Comparison of ENCODE assay signal across 9 mouse cellular contexts in the genomic region with DNA sequence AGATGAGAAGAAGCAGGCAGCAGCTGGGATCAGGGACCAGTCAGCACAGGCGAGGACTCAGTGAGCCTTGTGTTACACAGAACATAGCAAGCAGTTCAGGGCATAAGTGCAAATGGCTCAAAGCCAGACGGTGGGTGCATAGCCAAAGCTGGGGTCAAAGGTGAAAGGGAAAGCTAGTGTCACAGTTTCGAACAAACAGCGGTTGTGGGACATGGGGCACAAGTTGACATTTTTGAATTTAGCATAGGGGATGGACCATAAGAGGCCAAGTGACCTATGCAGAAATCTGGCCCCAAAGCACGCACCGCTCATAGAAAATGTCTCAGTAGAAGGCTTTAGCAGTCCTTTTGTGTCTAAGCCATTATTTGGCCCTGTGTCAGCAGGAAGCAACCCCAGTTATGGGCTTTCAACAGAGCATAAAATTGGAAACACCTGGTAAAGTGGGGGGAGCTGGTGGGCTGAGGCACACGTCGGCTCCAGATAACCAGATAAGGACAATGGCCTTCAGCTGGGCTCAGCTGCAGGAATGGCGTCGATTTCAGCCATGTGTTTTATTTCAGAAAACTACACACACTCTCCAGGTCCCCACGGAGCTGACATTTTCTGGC.
DNase-seq lines count a peak whose midpoint lies in the region; ATAC-seq and TF ChIP-seq lines count a peak whose summit lies in the region.
"Had no signal": no experiment of that assay in that cellular context is flagged by ENCODE, and none has a peak within 500 bp of the region (broad histone marks: within the 10 kb centered on the region; RNA-seq: fewer than 3 reads in every experiment).

No protein-coding gene starts in this region.

- H3K4me2 ChIP-seq in hindbrain, embryonic 14.5 days (replicated peaks), result no peak overlapping the region

- WGBS in embryonic facial prominence, embryonic 10.5 days, result 18% methylated on average over 11 of the region's 11 CpGs
- WGBS in hindbrain, embryonic 14.5 days, result 12% methylated on average over 11 of the region's 11 CpGs
- WGBS in liver, adult 2 months, result 14% methylated on average over 11 of the region's 11 CpGs

- intact Hi-C loops in left cerebral cortex, postnatal 10 days (cut with DNase I), result no loop called here

- no peak overlapping the region for H3K9ac ChIP-seq in hindbrain, embryonic 14.5 days
- no peak overlapping the region for H3K9ac ChIP-seq in liver, adult 2 months (ENCODE audit: low read depth, low read length)

- 0 out of 2 replicates have a peak overlapping the region, but pooled peaks have one; percentile 16 for H3K4me3 ChIP-seq in embryonic facial prominence, embryonic 10.5 days
- H3K4me3 ChIP-seq in hindbrain, embryonic 14.5 days (replicated peaks; ENCODE audit: low read length), result no peak overlapping the region
- H3K4me3 ChIP-seq in liver, adult 2 months (ENCODE audit: insufficient read depth, low read depth, low read length), result no peak overlapping the region
- H3K4me3 ChIP-seq: megakaryocyte, embryonic 14.5 days had no signal

- no peak for TF ChIP-seq CTCF in liver, adult 2 months (IDR thresholded peaks at IDR 0.05; ENCODE audit: low read depth, low read length)

- no peaks in the 10 kb centered on the region for H3K27me3 ChIP-seq in embryonic facial prominence, embryonic 10.5 days (replicated peaks; ENCODE audit: low read depth, poor library complexity, severe bottlenecking)
- no peaks in the 10 kb centered on the region for H3K27me3 ChIP-seq in hindbrain, embryonic 14.5 days (ENCODE audit: control insufficient read depth, insufficient read depth, low read length)
- no peaks in the 10 kb centered on the region for H3K27me3 ChIP-seq in liver, adult 2 months (ENCODE audit: control insufficient read depth, insufficient read depth, low read length)
- H3K27me3 ChIP-seq: megakaryocyte, embryonic 14.5 days had no signal

- no peak for TF ChIP-seq POLR2A in liver, adult 2 months (IDR thresholded peaks at IDR 0.05; ENCODE audit: extremely low read depth, insufficient read depth, low read length)

- H3K9me3 ChIP-seq in embryonic facial prominence, embryonic 10.5 days, result no peaks in the 10 kb centered on the region
- no peaks in the 10 kb centered on the region for H3K9me3 ChIP-seq in hindbrain, embryonic 14.5 days (ENCODE audit: control insufficient read depth, low read length)

- H3K36me3 ChIP-seq in embryonic facial prominence, embryonic 10.5 days (replicated peaks), result no peaks in the 10 kb centered on the region
- H3K36me3 ChIP-seq in hindbrain, embryonic 14.5 days (replicated peaks; ENCODE audit: control insufficient read depth, insufficient read depth), result no peaks in the 10 kb centered on the region
- H3K36me3 ChIP-seq in liver, adult 2 months (ENCODE audit: control insufficient read depth, insufficient read depth, low read length), result no peaks in the 10 kb centered on the region

- H3K27ac ChIP-seq in embryonic facial prominence, embryonic 10.5 days (replicated peaks), result peak overlapping the region; percentile 81
- peak overlapping the region; percentile 80 for H3K27ac ChIP-seq in hindbrain, embryonic 14.5 days
- H3K27ac ChIP-seq in liver, adult 2 months (replicated peaks; ENCODE audit: insufficient read depth, low read depth, low read length), result peak overlapping the region; percentile 13; the same call in 1 of the 2 replicates

- peak; percentile 79 for DNase-seq in NIH3T3 (ENCODE audit: low read depth)
- DNase-seq in embryonic facial prominence, embryonic 10.5 days (ENCODE audit: low spot score), result peak; percentile 84
- peak; percentile 60 for DNase-seq in hindbrain, embryonic 14.5 days (ENCODE audit: low spot score)
- DNase-seq in liver, adult 2 months (ENCODE audit: extremely low read depth, low read depth, low spot score), result peak; percentile 95
- peak; percentile 49 for DNase-seq in retina, embryonic 14.5 days (ENCODE audit: low spot score)
- no peak for DNase-seq in left cerebral cortex, postnatal 10 days (ENCODE audit: extremely low spot score in 1 of 2, low spot score in 2 of 2)
- no peak for DNase-seq in layer of hippocampus, adult 11-12 months (ENCODE audit: low spot score)

- peaks cover 50% of the 10 kb centered on the region for H3K4me1 ChIP-seq in embryonic facial prominence, embryonic 10.5 days
- peaks cover 16% of the 10 kb centered on the region for H3K4me1 ChIP-seq in hindbrain, embryonic 14.5 days (replicated peaks; ENCODE audit: control insufficient read depth, insufficient read depth, low read length)
- H3K4me1 ChIP-seq in liver, adult 2 months (ENCODE audit: control insufficient read depth, insufficient read depth, low read length), result peaks cover 13% of the 10 kb centered on the region
- H3K4me1 ChIP-seq: megakaryocyte, embryonic 14.5 days had no signal

- peak; percentile 62 for ATAC-seq in hindbrain, embryonic 14.5 days (ENCODE audit: low FRiP score)
- ATAC-seq in megakaryocyte, adult 5-6 weeks (ENCODE audit: poor library complexity, severe bottlenecking), result no peak

- no peaks in the 10 kb centered on the region for H3K79me2 ChIP-seq in liver, adult 2 months (ENCODE audit: control insufficient read depth, insufficient read depth, low read length)

Comparison
In these comparisons a context has a peak if more than half of its experiments do, and no peak if none do; other contexts are left out.
1. DNase-seq: peak in NIH3T3 (single experiment), embryonic facial prominence, embryonic 10.5 days (single experiment), hindbrain, embryonic 14.5 days (single experiment), liver, adult 2 months (single experiment) and retina, embryonic 14.5 days (single experiment); none in left cerebral cortex, postnatal 10 days (0 of 2) and layer of hippocampus, adult 11-12 months (single experiment).
2. H3K27ac ChIP-seq: peak in every context shown above with its lines; median percentile 81 in embryonic facial prominence, embryonic 10.5 days; 80 in hindbrain, embryonic 14.5 days; 13 in liver, adult 2 months.